ENCODE assay signal across 18 mouse cellular contexts in genomic region chr1:83697422-83697821, GRCm38 (mm10).
DNase-seq lines count a peak whose midpoint lies in the region; ATAC-seq lines count a peak whose summit lies in the region.
"Had no signal": no experiment of that assay in that cellular context is flagged by ENCODE, and none has a peak within 500 bp of the region (broad histone marks: within the 10 kb centered on the region; RNA-seq: fewer than 3 reads in every experiment).

No protein-coding gene starts in this region.

- whole genome bisulfite sequencing in forebrain, embryonic 13.5 days = 45% methylated on average over 6 of the region's 6 CpGs
- WGBS in forebrain, embryonic 11.5 days = 62% methylated on average over 6 of the region's 6 CpGs
- WGBS in neural tube, embryonic 13.5 days = 31% methylated on average over 6 of the region's 6 CpGs

- H3K9ac ChIP-seq in forebrain, embryonic 13.5 days = no peak overlapping the region
- H3K9ac ChIP-seq in forebrain, embryonic 11.5 days (ENCODE audit: low read length) = no peak overlapping the region
- H3K9ac ChIP-seq in neural tube, embryonic 13.5 days = no peak overlapping the region
- H3K9ac ChIP-seq: lung, embryonic 14.5 days had no signal

- no peaks in the 10 kb centered on the region for H3K9me3 ChIP-seq in forebrain, embryonic 13.5 days (replicated peaks)
- no peaks in the 10 kb centered on the region for H3K9me3 ChIP-seq in forebrain, embryonic 11.5 days (ENCODE audit: control insufficient read depth, low read length)
- no peaks in the 10 kb centered on the region for H3K9me3 ChIP-seq in neural tube, embryonic 13.5 days

- H3K4me3 ChIP-seq in forebrain, embryonic 13.5 days = no peak overlapping the region
- no peak overlapping the region for H3K4me3 ChIP-seq in forebrain, embryonic 11.5 days (ENCODE audit: low read depth, low read length)
- H3K4me3 ChIP-seq in neural tube, embryonic 13.5 days = no peak overlapping the region

- H3K27me3 ChIP-seq in forebrain, embryonic 13.5 days = no peaks in the 10 kb centered on the region
- H3K27me3 ChIP-seq in forebrain, embryonic 11.5 days (ENCODE audit: control insufficient read depth, insufficient read depth, low read length) = no peaks in the 10 kb centered on the region
- no peaks in the 10 kb centered on the region for H3K27me3 ChIP-seq in neural tube, embryonic 13.5 days

- H3K4me1 ChIP-seq in forebrain, embryonic 13.5 days = peaks cover 11% of the 10 kb centered on the region; the same call in 1 of the 2 replicates
- H3K4me1 ChIP-seq in forebrain, embryonic 11.5 days (replicated peaks; ENCODE audit: control insufficient read depth, insufficient read depth, low read length) = no peaks in the 10 kb centered on the region
- H3K4me1 ChIP-seq in neural tube, embryonic 13.5 days (replicated peaks) = peaks cover 13% of the 10 kb centered on the region; the same call in 1 of the 2 replicates

- DNase-seq in forebrain, embryonic 11.5 days (ENCODE audit: low spot score) = no peak
- DNase-seq in embryo, embryonic 10.5 days (ENCODE audit: low spot score) = peak; percentile 14
- DNase-seq in forelimb bud, embryonic 11.5 days (ENCODE audit: low read depth, low spot score) = peak; percentile 7
- no peak for DNase-seq in adrenal gland, adult 18-20 months (ENCODE audit: low spot score in 2 of 2)
- DNase-seq in testis, postnatal 14 days (ENCODE audit: low spot score) = no peak
- DNase-seq in heart, postnatal 4 days = no peak
- DNase-seq: cerebellum, adult 18-20 months; gastrocnemius, postnatal 14 days; heart, postnatal 14 days; kidney, postnatal 14 days; lung, embryonic 14.5 days; right cerebral cortex, postnatal 25 days; thymus, adult 2 months had no signal

- no peaks in the 10 kb centered on the region for H3K36me3 ChIP-seq in forebrain, embryonic 13.5 days (ENCODE audit: poor library complexity, severe bottlenecking)
- H3K36me3 ChIP-seq in forebrain, embryonic 11.5 days (ENCODE audit: control insufficient read depth, insufficient read depth, low read length) = no peaks in the 10 kb centered on the region
- H3K36me3 ChIP-seq in neural tube, embryonic 13.5 days = no peaks in the 10 kb centered on the region

- ATAC-seq in forebrain, embryonic 13.5 days = peak; percentile 75; the same call in 1 of the 2 replicates
- ATAC-seq in forebrain, embryonic 11.5 days (replicated peaks; ENCODE audit: low FRiP score) = no peak
- ATAC-seq in neural tube, embryonic 13.5 days (ENCODE audit: low read depth) = peak; percentile 94
- ATAC-seq: intestine, postnatal 0 days had no signal

- H3K4me2 ChIP-seq in forebrain, embryonic 13.5 days = no peak overlapping the region
- no peak overlapping the region for H3K4me2 ChIP-seq in forebrain, embryonic 11.5 days (ENCODE audit: low read depth, low read length, severe bottlenecking)
- H3K4me2 ChIP-seq in neural tube, embryonic 13.5 days = no peak overlapping the region
- H3K4me2 ChIP-seq: liver, embryonic 11.5 days; lung, embryonic 14.5 days had no signal

- peak overlapping the region; percentile 52; the same call in 1 of the 2 replicates for H3K27ac ChIP-seq in forebrain, embryonic 13.5 days
- no peak overlapping the region for H3K27ac ChIP-seq in forebrain, embryonic 11.5 days (ENCODE audit: low read depth, low read length)
- H3K27ac ChIP-seq in neural tube, embryonic 13.5 days (replicated peaks) = peak overlapping the region; percentile 70
- H3K27ac ChIP-seq: macrophage had no signal

Comparison
In these comparisons a context has a peak if more than half of its experiments do, and no peak if none do; other contexts are left out.
1. DNase-seq: peak in embryo, embryonic 10.5 days (single experiment) and forelimb bud, embryonic 11.5 days (single experiment); none in forebrain, embryonic 11.5 days (single experiment), adrenal gland, adult 18-20 months (0 of 2), testis, postnatal 14 days (single experiment) and heart, postnatal 4 days (single experiment).